In genomic region chr1:152304487-152305130, GRCm38 (mm10) we compare ENCODE assay signal across 13 mouse cellular contexts.
DNase-seq lines count a peak whose midpoint lies in the region; ATAC-seq lines count a peak whose summit lies in the region.
"Had no signal": no experiment of that assay in that cellular context is flagged by ENCODE, and none has a peak within 500 bp of the region (broad histone marks: within the 10 kb centered on the region; RNA-seq: fewer than 3 reads in every experiment).

No protein-coding gene starts in this region.

- intact Hi-C loops in heart, postnatal 10 days (cut with DNase I), result no loop called here

- no peaks in the 10 kb centered on the region for H3K27me3 ChIP-seq in hindbrain, embryonic 16.5 days (replicated peaks; ENCODE audit: control insufficient read depth, insufficient read depth, low read length)
- H3K27me3 ChIP-seq in hindbrain, embryonic 12.5 days, result no peaks in the 10 kb centered on the region
- H3K27me3 ChIP-seq: CH12.LX; forebrain, embryonic 15.5 days; midbrain, embryonic 12.5 days had no signal

- 70% methylated on average over 14 of the region's 14 CpGs for WGBS in hindbrain, embryonic 16.5 days
- 85% methylated on average over 14 of the region's 14 CpGs for WGBS in hindbrain, embryonic 12.5 days

- peak; percentile 76 for DNase-seq in cerebellum, adult 11-12 months
- peak; percentile 36 to 61 for DNase-seq in gastrocnemius, adult 8-10 months (ENCODE audit: low spot score in 2 of 2)
- peak; percentile 59 to 69 for DNase-seq in heart, postnatal 10 days
- DNase-seq in kidney, adult 8-10 months, result no peak
- no peak for DNase-seq in embryo, embryonic 9.5 days (ENCODE audit: extremely low spot score)
- DNase-seq in lung, postnatal 25 days (ENCODE audit: low spot score), result no peak

- H3K9ac ChIP-seq in hindbrain, embryonic 16.5 days (ENCODE audit: low read depth, low read length), result no peak overlapping the region
- H3K9ac ChIP-seq in hindbrain, embryonic 12.5 days, result no peak overlapping the region
- H3K9ac ChIP-seq: forebrain, embryonic 15.5 days; midbrain, embryonic 12.5 days had no signal

- H3K36me3 ChIP-seq in hindbrain, embryonic 16.5 days (ENCODE audit: control insufficient read depth, insufficient read depth, low read length), result no peaks in the 10 kb centered on the region
- no peaks in the 10 kb centered on the region for H3K36me3 ChIP-seq in hindbrain, embryonic 12.5 days
- H3K36me3 ChIP-seq: forebrain, embryonic 15.5 days; midbrain, embryonic 12.5 days had no signal

- no peaks in the 10 kb centered on the region for H3K9me3 ChIP-seq in hindbrain, embryonic 16.5 days (ENCODE audit: control insufficient read depth, low read length)
- no peaks in the 10 kb centered on the region for H3K9me3 ChIP-seq in hindbrain, embryonic 12.5 days (replicated peaks)
- H3K9me3 ChIP-seq: forebrain, embryonic 15.5 days; midbrain, embryonic 12.5 days had no signal

- no peak overlapping the region for H3K4me2 ChIP-seq in hindbrain, embryonic 16.5 days (ENCODE audit: low read length)
- H3K4me2 ChIP-seq in hindbrain, embryonic 12.5 days (replicated peaks), result no peak overlapping the region
- H3K4me2 ChIP-seq: forebrain, embryonic 15.5 days; liver, embryonic 11.5 days; midbrain, embryonic 12.5 days had no signal

- H3K4me1 ChIP-seq in hindbrain, embryonic 16.5 days (ENCODE audit: control insufficient read depth, insufficient read depth, low read depth, low read length), result no peaks in the 10 kb centered on the region
- 0 out of 2 replicates have a peak, but pooled peaks cover 3% of the 10 kb centered on the region for H3K4me1 ChIP-seq in hindbrain, embryonic 12.5 days
- H3K4me1 ChIP-seq: forebrain, embryonic 15.5 days had no signal

- peak; percentile 50; the same call in 1 of the 2 replicates for ATAC-seq in hindbrain, embryonic 16.5 days
- no peak for ATAC-seq in hindbrain, embryonic 12.5 days (ENCODE audit: low FRiP score)
- ATAC-seq: activated CD4-positive, CD25-positive, alpha-beta regulatory T cell, adult 4 months; forebrain, embryonic 15.5 days had no signal

- no peak overlapping the region for H3K27ac ChIP-seq in hindbrain, embryonic 16.5 days (ENCODE audit: low read depth, low read length)
- H3K27ac ChIP-seq in hindbrain, embryonic 12.5 days, result no peak overlapping the region
- H3K27ac ChIP-seq: forebrain, embryonic 15.5 days; midbrain, embryonic 12.5 days had no signal

- no peak overlapping the region for H3K4me3 ChIP-seq in hindbrain, embryonic 16.5 days (ENCODE audit: low read length)
- no peak overlapping the region for H3K4me3 ChIP-seq in hindbrain, embryonic 12.5 days
- H3K4me3 ChIP-seq: forebrain, embryonic 15.5 days; midbrain, embryonic 12.5 days had no signal

Comparison
In these comparisons a context has a peak if more than half of its experiments do, and no peak if none do; other contexts are left out.
1. DNase-seq: peak in cerebellum, adult 11-12 months (single experiment), gastrocnemius, adult 8-10 months (2 of 2) and heart, postnatal 10 days (2 of 2); none in kidney, adult 8-10 months (0 of 2), embryo, embryonic 9.5 days (single experiment) and lung, postnatal 25 days (single experiment).